Mouse (Mus musculus) T-helper 17 cell (primary cell): Measurements from ENCODE around the gene Otub1.

ENCODE experiments used
- in situ Hi-C, 2 experiments: fragments of 300-600 bp; cut with MboI, MseI; formaldehyde crosslinking; loops; 1 replicate in 1 of 2; 2 replicates in 1 of 2; pipeline ENCODE4 v1.15.1; 2025; ENCODE audit warnings: high pct_unique_total_duplicates in 2 of 2

Otub1 gene

GRCm38 (mm10) chr19:7178841-7179452 is 27.2 kb downstream of the Otub1 start:
- in situ Hi-C loops: no loop called here

DNA sequence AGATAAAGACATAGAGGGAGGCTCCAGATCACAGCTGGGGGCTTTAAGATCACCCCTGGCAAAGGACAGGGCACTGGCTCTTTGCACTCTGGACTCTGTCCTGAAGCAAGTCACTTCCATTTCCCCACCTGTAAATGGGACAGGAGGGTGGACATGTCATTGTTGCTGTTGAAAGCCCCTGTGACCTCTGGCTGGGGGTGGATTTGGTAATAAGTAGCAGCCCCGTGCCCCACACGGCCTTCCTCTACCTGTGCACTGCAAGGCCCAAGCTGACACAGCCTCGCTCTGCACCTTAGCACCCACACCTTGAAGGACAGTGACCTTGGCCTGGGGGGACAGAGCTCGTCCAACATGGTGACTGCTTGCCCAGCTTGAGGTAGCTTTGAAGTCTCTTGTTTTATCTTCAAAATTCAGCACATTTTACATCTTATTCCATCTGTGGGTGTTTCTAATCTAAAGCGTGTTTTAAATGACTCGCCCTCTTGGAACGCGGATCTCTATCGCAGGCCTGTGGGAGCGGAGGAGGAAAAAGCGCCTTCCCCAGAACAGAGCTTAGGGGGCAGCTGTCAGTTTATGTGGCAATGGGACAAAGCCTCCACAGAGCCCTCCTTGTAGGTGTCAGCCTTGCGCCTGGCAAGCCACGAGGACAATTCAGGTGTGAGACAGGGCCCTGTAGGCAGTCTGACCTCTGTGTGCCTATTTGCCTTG is 28.2 kb downstream of the Otub1 start:
- in situ Hi-C loops: no loop called here

DNA sequence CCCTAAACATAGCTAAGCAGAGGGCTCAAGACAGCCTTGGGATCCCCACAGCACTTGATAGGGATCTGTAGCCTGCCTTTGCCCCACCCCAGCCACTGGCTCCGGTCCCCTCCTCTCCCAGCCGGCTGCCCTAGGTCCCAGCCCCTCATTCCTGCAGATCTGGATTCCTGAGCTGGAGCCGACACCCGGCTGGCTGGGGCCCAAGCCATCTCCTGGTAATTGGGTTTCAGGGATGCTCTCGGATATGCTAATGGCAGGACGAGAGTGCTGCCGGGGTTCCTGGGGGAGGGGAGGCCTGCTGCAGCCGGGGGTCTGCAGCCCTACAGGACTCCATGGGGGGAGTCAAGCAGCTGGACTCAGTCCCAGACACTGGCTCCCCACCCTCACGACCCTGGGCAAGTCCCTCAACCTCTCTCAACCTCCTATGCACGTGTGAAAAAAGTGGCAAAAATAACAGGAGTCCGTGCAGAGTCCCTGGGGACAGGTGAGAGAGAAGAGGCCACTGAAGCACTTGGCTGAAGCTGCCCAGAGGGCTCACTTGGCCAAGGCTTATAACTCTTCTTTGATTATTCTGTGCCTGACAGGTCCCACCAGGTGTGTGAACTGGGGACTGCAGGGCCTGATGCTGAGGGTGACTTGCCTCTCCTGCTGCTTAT is 29.9 kb downstream of the Otub1 start:
- in situ Hi-C loops: no loop called here

DNA sequence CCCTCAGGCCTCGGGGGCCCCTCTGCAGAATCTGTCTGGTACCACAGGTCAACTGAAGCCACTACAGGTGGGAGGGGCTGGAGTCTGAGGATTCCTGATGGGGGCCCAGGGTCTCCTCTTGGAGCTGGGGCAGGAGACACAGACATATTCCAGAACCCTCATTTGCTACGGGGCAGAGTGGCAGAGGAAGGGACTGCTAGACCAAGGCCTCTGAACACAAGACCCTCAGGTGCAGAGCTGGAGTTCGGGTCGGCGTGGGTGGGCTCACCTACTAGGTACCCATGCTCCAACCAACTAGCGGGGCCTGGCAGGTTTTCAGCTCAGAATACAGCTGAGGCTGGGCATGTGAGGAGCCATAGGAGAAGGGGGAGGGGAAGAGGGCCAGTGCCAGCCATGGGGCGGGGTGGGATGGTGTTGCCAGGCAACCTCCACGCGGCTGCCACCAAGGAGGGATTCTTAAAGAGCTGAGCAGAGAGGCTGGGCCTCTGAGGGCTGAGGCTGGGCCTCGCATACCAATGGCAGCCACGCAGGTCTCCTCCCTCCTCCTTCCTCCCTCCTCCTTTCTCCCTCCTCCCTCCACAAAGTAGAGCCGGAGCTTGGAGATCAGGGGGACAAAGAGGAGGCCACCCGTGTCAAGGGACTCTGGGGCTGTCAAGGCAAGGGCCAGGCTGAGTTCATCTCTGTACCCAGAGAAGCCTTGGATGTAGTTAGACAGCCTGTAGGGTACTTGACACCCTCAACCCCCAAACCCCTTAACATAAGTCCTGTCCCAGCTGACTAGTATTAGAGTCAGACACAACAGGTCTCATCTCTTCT is 33.9 kb downstream of the Otub1 start:
- in situ Hi-C loops: no loop called here

DNA sequence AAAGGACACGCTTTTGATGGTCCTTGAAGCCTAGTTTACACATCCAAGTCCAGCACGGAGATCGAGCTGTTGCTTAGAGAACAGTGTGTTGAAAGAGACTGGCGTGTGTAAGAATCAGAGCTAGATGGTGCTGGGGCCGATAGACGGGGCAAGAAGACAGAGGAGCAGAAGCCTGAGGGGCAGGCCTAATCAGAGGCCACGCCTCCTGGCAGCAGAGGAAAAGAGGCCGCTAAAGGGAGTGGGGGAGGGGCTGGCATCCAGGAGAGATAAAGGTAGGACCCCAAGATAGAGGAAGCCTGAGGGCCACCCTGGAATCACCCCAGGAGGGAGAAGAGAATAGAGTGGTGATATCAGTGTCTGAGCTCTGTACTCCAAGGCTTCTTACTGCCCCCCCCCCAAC is 34.7 kb downstream of the Otub1 start:
- in situ Hi-C loops: no loop called here

GRCm38 (mm10) chr19:7170916-7171315 is 35.2 kb downstream of the Otub1 start:
- in situ Hi-C loops: no loop called here

- in situ Hi-C loops: loop anchor here in 1 of 2 experiments (5.0 kb wide), 1 partner anchor 966 kb away; no protein-coding TSS in a partner anchor
Measured at GRCm38 (mm10) chr19:7168423-7168822, 37.7 kb downstream of the Otub1 start.

DNA sequence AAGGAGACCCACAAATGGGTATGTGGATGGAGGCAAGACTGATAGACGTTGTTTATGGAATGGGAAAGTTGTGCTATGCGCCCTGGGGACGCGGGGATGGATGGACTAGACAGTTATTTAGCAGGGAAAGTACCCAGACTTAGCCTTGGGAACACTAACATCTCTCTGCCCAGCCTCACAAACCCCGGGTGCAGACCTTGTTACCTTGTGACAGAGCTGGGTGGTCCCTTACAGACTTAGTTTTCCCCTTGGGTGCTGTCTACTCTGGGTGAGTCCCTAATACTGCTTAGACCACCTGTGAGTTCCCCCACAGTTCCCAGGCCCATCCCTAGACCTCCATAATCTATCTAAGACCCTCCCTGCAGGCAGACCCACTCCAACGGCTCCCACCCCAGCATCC is 39.3 kb downstream of the Otub1 start:
- in situ Hi-C loops: loop anchor here in 1 of 2 experiments (5.0 kb wide), 1 partner anchor 964 kb away; no protein-coding TSS in a partner anchor

- in situ Hi-C loops: loop anchor here in 1 of 2 experiments (5.0 kb wide), 1 partner anchor 964 kb away; no protein-coding TSS in a partner anchor
Measured at GRCm38 (mm10) chr19:7166200-7166711, 39.9 kb downstream of the Otub1 start.

DNA sequence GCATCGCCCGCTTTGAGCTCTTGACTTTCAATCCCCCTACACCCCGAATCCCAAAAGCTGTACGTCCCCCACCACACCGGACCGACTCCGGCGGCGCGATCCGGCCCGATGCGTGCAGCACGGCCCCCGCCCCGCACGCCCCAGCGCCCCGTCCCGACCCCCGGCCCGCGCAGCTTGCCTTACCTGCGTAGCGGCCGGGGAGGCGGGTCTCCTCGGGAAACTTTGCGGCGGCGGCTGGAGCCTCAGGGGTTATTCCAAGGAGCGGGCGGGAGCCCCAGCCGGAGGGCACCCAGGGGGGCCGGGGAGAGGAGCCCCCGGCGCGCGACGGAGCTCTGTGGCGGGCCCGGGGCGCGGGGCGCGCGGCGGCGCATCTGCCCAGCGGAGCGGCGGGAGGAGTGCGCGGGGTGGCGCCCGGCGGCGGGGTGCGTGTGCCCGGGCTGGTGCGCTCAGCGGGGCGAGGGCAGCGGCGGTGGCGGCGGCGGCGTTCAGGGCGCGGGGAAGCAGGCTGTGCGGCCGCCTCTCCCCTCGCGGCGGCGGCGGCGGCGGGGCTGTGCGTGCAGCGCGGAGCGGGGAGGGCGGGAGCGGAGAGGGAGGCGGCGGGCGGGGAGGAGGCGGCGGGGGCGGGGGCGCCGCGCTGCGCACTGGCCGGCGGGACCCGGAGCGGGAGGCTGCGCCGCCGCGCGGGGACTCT is 40.5 kb downstream of the Otub1 start:
- in situ Hi-C loops: loop anchor here in 1 of 2 experiments (5.0 kb wide), 1 partner anchor 963 kb away; no protein-coding TSS in a partner anchor

GRCm38 (mm10) chr19:7164820-7165323 is 41.2 kb downstream of the Otub1 start:
- in situ Hi-C loops: loop anchor here in 1 of 2 experiments (5.0 kb wide), 1 partner anchor 963 kb away; no protein-coding TSS in a partner anchor

DNA sequence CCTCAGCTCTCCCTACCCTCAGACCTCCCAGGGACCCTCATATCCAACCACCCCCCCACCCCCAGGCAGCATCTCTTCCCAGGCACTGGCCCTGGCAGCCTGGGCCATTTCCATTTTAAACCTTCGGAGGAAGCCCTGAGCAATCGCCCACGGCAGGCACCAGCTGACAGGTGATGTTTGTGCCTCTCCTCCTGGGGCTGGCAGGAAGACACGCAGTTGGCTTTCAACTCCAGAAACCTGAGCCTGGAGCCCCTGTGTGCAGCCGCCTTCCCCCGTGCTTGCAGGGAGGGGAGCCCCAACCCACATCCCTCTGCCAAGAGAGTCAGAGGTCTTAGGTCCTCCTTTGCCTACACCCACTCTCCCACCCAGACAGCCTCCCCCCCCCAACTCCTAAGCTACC is 41.9 kb downstream of the Otub1 start:
- in situ Hi-C loops: no loop called here

- in situ Hi-C loops: no loop called here
Measured at GRCm38 (mm10) chr19:7161064-7161463, 45.1 kb downstream of the Otub1 start.

DNA sequence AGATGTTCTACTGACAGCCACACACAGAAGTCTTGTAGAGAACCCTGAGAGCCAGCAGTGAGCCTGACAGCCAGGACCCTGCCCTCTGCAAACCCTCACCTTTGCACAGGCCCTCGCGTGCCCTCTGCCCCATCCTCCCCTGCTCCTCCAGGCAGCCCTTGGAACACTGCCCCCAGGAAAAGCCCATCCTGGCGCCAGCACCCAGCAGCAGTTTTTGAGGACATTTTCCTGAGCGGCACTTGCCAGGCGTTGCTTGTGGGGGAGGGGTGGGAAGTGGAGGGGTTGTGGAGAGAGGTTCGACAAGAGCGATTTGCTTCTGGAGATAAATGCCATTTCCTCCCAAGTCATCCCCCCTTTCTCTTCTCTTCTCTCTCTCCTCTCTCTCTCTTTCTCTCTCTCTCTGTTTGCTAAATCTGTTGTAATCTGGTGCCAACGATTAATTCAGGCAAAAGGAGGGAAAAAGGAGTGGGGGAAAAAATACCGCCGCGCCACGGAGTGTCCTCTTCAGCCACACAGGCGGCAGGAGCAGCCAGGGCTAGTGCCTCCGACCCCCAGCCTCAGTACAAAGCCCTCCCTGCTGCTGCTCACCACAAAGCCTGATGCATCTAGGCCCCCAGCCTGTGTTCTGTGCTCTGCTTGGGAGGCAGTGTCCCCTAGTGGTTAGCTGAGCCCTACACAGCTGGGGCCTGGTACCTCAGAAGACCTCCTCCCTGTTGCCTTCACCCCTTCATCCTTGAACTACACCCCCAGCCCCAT is 45.8 kb downstream of the Otub1 start:
- in situ Hi-C loops: no loop called here

GRCm38 (mm10) chr19:7157734-7158133 is 48.4 kb downstream of the Otub1 start:
- in situ Hi-C loops: loop anchor here in 1 of 2 experiments (10.0 kb wide), 2 partner anchors 323 to 1493 kb away; partner anchors contain the start of gene Sipa1

- in situ Hi-C loops: loop anchor here in 1 of 2 experiments (10.0 kb wide), 2 partner anchors 320 to 1490 kb away; partner anchors contain the start of gene Sipa1
Measured at GRCm38 (mm10) chr19:7155196-7155595, 50.9 kb downstream of the Otub1 start.

DNA sequence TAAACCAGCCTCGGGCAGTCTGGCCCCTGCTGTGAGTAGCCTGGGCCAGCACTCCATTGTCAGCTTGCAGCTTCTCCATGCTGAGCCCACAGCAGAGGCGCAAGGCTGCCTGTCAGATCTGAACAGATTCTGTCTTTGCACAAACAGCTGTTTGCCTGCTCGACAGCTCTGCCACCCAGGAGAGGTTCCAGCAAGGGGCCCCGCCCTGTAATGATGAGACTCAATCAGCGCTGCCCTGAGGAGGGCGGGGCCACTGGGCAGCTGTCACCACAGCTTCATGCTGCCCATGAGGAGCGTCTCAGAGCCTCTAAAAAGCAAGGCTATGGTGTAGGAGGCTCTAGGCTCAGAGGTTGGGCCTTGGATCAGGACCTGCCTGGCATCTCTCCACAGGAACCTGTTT is 52.9 kb downstream of the Otub1 start:
- in situ Hi-C loops: loop anchor here in 1 of 2 experiments (10.0 kb wide), 2 partner anchors 318 to 1488 kb away; partner anchors contain the start of gene Sipa1

DNA sequence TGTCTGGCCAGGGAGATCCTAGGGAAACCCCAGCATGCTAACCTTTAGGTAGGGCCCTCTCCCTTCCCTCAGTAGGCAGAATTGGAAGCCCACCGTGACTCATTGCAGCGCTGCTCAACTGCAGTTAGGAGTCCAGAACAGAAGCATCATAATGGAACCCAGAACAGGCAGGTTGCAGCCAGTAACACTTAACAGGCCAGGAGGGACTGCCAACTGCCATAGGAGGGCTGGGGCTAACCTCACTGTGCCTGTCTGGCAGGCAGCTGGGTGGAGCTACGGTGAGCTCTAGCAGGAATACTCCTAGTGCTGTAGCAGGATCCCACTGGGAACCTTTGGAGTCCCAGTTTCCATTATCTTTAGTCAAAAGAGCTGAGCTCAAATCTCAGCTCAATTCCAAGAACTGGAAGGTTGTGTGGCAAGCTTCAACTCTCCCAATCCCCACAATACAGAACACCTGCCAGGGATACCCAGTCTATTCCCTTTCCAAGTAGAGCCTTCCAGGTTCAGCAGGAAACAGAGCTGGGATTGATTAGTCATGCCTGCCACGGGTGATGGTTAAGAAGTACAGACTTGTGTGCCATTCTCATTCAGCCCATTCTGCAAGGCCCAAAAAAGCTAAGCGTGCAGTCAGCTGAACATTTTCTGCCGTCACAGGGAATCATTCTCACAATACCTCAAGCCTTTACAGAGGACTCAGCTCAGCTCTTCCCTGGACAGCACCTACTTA is 54.0 kb downstream of the Otub1 start:
- in situ Hi-C loops: loop anchor here in 1 of 2 experiments (10.0 kb wide), 2 partner anchors 317 to 1487 kb away; partner anchors contain the start of gene Sipa1
